Mouse (Mus musculus): ENCODE measurements around the gene Eci1. TPM values are rescaled to one million over a fixed set of nuclear protein-coding genes. Genes with fewer than 3 reads are reported as not detected.

The Eci1 gene
- 47.6 and 64.0 TPM in 2 replicates for polyA plus RNA-seq (2012)

GRCm38 (mm10) chr17:24426471-24427169, at the start of gene Eci1:
TSS of gene Eci1 (plus strand) at chr17:24426641.
- no peak for TF ChIP-seq GATA1 (IDR thresholded peaks at IDR 0.05; ENCODE audit: low read length)

GRCm38 (mm10) chr17:24378496-24378895, 47.9 kb upstream of the Eci1 start:
- TF ChIP-seq GATA1 (IDR thresholded peaks at IDR 0.05; ENCODE audit: low read length), result no peak

- no peak for TF ChIP-seq GATA1 (IDR thresholded peaks at IDR 0.05; ENCODE audit: low read length)
Observed at GRCm38 (mm10) chr17:24383789-24384188, 42.7 kb upstream of the Eci1 start.

GRCm38 (mm10) chr17:24388711-24389110, 37.7 kb upstream of the Eci1 start:
- no peak for TF ChIP-seq GATA1 (IDR thresholded peaks at IDR 0.05; ENCODE audit: low read length)

GRCm38 (mm10) chr17:24389865-24390264, 36.6 kb upstream of the Eci1 start:
- no peak for TF ChIP-seq GATA1 (IDR thresholded peaks at IDR 0.05; ENCODE audit: low read length)

GRCm38 (mm10) chr17:24391149-24391548, 35.3 kb upstream of the Eci1 start:
- no peak for TF ChIP-seq GATA1 (IDR thresholded peaks at IDR 0.05; ENCODE audit: low read length)

- TF ChIP-seq GATA1 (IDR thresholded peaks at IDR 0.05; ENCODE audit: low read length), result no peak
Observed at GRCm38 (mm10) chr17:24393527-24393926, 32.9 kb upstream of the Eci1 start.

- no peak for TF ChIP-seq GATA1 (IDR thresholded peaks at IDR 0.05; ENCODE audit: low read length)
Observed at GRCm38 (mm10) chr17:24394456-24394855, 32.0 kb upstream of the Eci1 start.

GRCm38 (mm10) chr17:24402371-24402770, 24.1 kb upstream of the Eci1 start:
- no peak for TF ChIP-seq GATA1 (IDR thresholded peaks at IDR 0.05; ENCODE audit: low read length)

GRCm38 (mm10) chr17:24407116-24407803, 19.2 kb upstream of the Eci1 start:
- no peak for TF ChIP-seq GATA1 (IDR thresholded peaks at IDR 0.05; ENCODE audit: low read length)

GRCm38 (mm10) chr17:24413557-24414211, 12.8 kb upstream of the Eci1 start:
- TF ChIP-seq GATA1 (IDR thresholded peaks at IDR 0.05; ENCODE audit: low read length), result no peak

- no peak for TF ChIP-seq GATA1 (IDR thresholded peaks at IDR 0.05; ENCODE audit: low read length)
Observed at GRCm38 (mm10) chr17:24414230-24414976, 12.0 kb upstream of the Eci1 start, which contains the start of gene Rnps1. TSS of gene Rnps1 (plus strand) at chr17:24414565.

- no peak for TF ChIP-seq GATA1 (IDR thresholded peaks at IDR 0.05; ENCODE audit: low read length)
Observed at GRCm38 (mm10) chr17:24415011-24415410, 11.4 kb upstream of the Eci1 start.

- TF ChIP-seq GATA1 (IDR thresholded peaks at IDR 0.05; ENCODE audit: low read length), result no peak
Observed at GRCm38 (mm10) chr17:24416051-24416652, 10.3 kb upstream of the Eci1 start.

GRCm38 (mm10) chr17:24423114-24423513, 3.3 kb upstream of the Eci1 start:
- no peak for TF ChIP-seq GATA1 (IDR thresholded peaks at IDR 0.05; ENCODE audit: low read length)

Measured in G1E-ER4 (cell line).